Mouse (Mus musculus): ENCODE results near the gene Rdx. TPM values are rescaled to one million over a fixed set of nuclear protein-coding genes. Genes with fewer than 3 reads are reported as not detected.

Gene Rdx
- total RNA-seq, 2 experiments from 2014 or later, result 59.7 to 67.2 TPM

DNA sequence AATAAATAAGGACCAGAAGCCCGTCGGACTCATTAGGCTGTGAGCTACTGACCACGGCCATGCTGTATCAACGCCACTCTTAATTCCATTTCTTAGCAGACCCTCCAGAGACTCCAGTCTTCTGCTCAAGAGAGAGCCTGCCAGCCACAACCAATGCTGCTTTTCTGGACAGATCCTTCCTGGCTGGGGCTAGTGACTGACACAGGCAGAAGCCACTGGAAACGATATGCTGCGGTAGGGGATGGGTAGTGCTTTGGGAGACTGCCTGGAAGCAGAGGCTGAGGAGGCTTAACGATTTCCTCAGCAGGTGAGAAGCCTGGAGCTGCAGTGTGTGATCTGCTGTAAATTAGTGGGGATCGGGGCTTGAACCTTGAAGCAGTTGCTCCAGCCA, 57.2 kb downstream of the Rdx start:
- no peak for DNase-seq (ENCODE audit: low spot score in 2 of 2)

DNA sequence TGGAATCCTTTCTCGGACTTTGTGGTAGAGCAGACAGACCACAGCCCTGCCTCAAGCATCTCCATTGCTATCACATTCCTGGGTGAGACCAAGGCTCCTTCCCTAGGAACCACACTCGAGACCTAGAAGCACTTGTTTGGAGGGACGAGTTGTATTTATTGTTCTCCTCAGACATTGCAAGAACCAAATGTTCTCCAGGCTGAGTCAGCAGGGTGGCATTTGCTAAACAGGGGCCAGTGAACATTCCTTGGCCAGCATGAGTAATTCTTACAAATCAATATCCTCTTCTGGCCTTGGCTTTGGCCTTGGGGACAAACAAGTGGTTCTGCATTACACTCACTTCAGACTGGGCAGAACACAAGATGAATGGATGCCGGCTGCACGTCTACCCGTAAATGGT, 58.5 kb downstream of the Rdx start:
- no peak for DNase-seq (ENCODE audit: low spot score in 2 of 2)

DNA sequence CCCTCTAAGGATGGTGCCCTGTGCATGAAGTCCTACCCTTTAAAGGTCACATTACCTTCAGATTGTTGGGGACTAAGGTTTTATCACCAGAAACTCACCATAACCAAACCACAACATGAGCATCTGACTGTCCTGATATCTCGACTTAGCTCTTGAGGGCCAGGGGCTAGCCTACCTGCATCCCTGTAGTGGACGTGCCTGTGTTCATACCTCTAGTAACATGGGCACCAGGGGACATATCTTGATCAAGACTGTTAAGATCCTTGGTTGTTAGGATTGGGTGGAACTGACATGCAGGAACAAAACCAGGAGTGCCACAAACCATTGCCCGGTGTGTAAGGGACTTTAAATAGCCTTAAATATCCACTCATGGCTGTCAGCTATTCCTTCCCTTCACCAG, 60.2 kb downstream of the Rdx start:
- DNase-seq (ENCODE audit: low spot score in 2 of 2), result no peak

DNA sequence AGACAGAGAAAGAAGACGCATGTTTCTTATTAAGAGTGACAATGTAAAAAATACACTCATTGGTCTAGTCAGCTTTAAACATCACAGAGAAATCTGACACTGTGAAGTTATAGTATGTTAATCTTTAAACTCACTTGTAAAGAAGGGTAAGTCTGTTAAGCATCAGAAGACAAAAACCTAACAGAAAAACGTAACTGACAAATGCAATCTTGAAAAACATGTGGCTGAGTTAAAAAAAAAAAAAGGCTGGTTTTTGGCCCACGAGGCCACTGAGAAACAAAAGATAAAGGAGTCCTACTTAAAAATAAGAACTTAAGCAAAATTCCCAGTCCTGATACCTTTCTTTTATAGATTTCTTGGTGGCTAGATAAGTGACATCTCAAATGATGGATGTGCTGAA, 63.8 kb downstream of the Rdx start:
- no peak for DNase-seq (ENCODE audit: low spot score in 2 of 2)

DNA sequence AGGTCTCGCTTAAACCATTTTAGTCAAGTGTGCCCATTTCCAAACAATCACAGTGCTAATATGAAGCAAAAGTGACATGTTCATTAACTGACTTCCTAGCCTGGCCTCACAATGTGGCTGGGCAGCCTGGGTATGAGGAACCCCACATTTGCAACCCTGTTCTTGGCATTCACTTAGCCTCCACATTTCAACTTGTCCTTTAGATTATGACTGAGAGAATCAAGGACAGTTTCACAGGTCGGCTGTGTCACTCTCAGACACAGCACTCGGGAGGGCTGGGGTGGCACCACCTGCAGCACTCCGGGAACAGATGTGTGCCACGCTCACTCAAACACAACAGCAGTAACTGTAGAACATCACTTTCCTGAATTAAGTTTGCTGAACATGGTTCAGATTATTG, 66.1 kb downstream of the Rdx start:
- DNase-seq (ENCODE audit: low spot score in 2 of 2), result no peak

DNA sequence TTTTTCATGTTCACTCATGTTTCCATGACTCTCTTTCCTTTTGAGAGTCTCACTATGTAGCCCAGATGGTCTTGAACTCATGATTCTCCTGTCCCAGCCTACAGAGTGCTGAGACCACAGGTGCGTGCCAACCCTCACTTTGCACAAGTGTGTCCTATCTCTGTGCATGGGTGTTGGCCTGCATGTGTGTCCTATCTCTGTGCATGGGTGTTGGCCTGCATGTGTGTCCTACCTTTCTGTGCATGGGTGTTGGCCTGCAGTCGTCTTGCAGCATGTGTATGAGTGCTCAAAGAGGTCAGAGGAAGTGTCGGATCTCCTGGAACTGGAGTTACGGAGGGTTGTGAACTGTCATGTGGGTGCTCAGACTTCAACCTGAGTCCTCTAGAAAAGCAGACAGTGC, 72.2 kb downstream of the Rdx start:
- no peak for DNase-seq (ENCODE audit: low spot score in 2 of 2)

DNA sequence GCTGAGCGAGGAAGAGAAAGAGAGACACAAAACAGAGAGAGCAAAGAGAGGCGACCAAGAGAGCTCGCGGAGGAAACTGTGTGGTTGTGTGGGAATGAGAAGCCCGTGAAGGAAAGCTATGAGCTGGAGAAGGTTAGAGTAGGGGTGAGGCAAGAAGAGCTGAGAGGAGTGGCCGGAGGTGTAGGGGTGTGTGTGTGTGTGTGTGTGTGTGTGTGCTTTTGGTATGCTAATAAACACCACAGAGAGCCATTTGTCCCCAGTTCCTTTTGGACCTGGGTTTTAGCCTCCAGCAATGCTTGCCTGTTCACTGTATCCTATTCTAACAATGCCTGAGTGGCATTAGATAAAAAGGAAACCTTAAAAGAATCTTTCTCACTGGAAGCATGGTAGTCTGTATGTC, 78.3 kb downstream of the Rdx start:
- no peak for DNase-seq (ENCODE audit: low spot score in 2 of 2)

DNA sequence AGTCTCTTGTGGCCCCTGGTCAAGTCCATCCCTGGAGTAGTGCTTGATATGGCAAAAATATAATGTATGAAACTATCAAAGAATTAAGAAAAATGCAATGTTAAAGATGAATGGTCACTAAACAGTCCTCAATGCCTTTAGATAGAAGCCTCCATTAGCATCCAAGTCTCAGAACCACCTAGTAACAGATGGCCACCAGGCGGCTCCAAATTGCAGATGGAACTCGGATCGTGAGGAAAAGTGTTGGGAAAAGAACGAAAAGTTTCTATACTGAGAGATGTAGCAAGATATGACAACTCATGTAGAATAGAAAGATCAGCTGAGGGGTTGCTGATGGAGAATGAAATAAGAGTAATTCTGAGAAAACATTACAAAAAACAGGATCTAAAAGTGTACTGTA, 83.4 kb downstream of the Rdx start:
- DNase-seq (ENCODE audit: low spot score in 2 of 2), result no peak

DNA sequence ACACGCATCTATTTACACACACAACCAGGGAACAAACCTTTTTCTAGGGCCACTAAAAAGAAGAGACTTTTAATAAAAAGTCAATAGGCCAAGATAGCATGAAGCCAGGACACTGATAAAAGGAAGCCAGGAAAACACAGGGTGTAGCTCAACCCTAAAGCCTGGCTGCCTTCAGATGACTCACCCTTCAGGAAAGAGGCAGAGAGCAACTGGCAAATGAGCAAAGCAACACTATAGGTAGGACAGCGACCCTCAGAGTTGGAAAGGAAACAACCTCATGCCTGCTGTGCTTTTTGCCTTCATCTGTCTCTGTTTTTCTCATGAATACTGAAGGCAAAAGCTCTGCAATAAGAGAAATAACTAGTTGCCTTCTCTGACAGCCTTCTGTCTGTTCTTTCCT, 85.8 kb downstream of the Rdx start:
- no peak for DNase-seq (ENCODE audit: low spot score in 2 of 2)

Small RNA genes lying within 50 kb of the gene (microRNA-seq; reads per million reads assigned to microRNA genes)
- gene Gm27686 (0 reads per million in 2 experiments), gene Mir6244 (0 reads per million in 2 experiments)

Other genes starting within 250 kb of the Rdx start
- gene Fdx1, start 83.6 kb upstream of the Rdx start, total RNA-seq (2021), result 10 to 100 TPM; 16.0 to 19.8 TPM
- 10 to 100 TPM in 1 of 2 experiments, 1 to 10 TPM in 1; 9.9 to 10.3 TPM for gene Zc3h12c, start 121.4 kb downstream of the Rdx start, total RNA-seq (2021)